Mouse (Mus musculus) MEL (cell line): ENCODE results near the gene Olfr1084. TPM values are rescaled to one million over a fixed set of nuclear protein-coding genes. Genes with fewer than 3 reads are reported as not detected.
"Not testable (repeated sequence)": the region's sequence is repeated elsewhere in the genome, so short reads cannot be mapped to it uniquely, and the experiment has no call there.

Experiments used
- DNase-seq: peaks from one replicate; pipeline ENCODE4 v3.0.0; 2011; ENCODE audit warnings: low read depth, low spot score
- H3K27ac ChIP-seq: 2 replicates; pipeline ENCODE4 v1.5.1; 2012; ENCODE audit warnings: low read depth, mild to moderate bottlenecking, control low read depth, low read length, moderate library complexity; ENCODE audit not compliant: control insufficient read depth
- H3K27me3 ChIP-seq, 2 experiments: fragments of 150-350 bp in 1 of 2; sonication (generic) in 1 of 2; 2 replicates each; pipeline ENCODE4 v1.6.1; 2012; ENCODE audit warnings: low read length in 2 of 2, mild to moderate bottlenecking in 2 of 2, improper control_type of control experiment in 1 of 2, moderate library complexity in 1 of 2; ENCODE audit not compliant: insufficient read depth in 2 of 2, control insufficient read depth in 1 of 2
- H3K36me3 ChIP-seq, 2 experiments: 2 replicates each; pipeline ENCODE4 v1.6.1; 2012 to 2014; ENCODE audit warnings: low read length in 2 of 2, improper control_type of control experiment in 1 of 2, inconsistent platforms in 1 of 2, mild to moderate bottlenecking in 1 of 2; ENCODE audit not compliant: insufficient read depth in 2 of 2, control insufficient read depth in 1 of 2
- H3K4me1 ChIP-seq, 2 experiments: fragments of 150-350 bp in 1 of 2; sonication (generic) in 1 of 2; 2 replicates each; pipeline ENCODE4 v1.6.1; 2012; ENCODE audit warnings: low read length in 2 of 2, improper control_type of control experiment in 1 of 2, mild to moderate bottlenecking in 1 of 2; ENCODE audit not compliant: insufficient read depth in 2 of 2, control insufficient read depth in 1 of 2
- H3K4me3 ChIP-seq, 2 experiments: fragments of 150-350 bp in 1 of 2; sonication (generic) in 1 of 2; 2 replicates each; pipeline ENCODE4 v1.5.1; 2012; ENCODE audit warnings: low read depth in 2 of 2, low read length in 2 of 2, mild to moderate bottlenecking in 2 of 2, moderate library complexity in 2 of 2, control low read depth in 1 of 2, improper control_type of control experiment in 1 of 2; ENCODE audit not compliant: control insufficient read depth in 1 of 2, insufficient read depth in 1 of 2
- H3K79me2 ChIP-seq: 2 replicates; pipeline ENCODE4 v1.6.1; 2012; ENCODE audit warnings: mild to moderate bottlenecking, low read length, moderate library complexity; ENCODE audit not compliant: control insufficient read depth, poor library complexity, insufficient read depth
- H3K9ac ChIP-seq: 2 replicates; pipeline ENCODE4 v1.6.1; 2012; ENCODE audit warnings: low read depth, mild to moderate bottlenecking, control low read depth, low read length, moderate library complexity; ENCODE audit not compliant: control insufficient read depth, poor library complexity, severe bottlenecking
- H3K9me3 ChIP-seq: fragments of 150-350 bp; sonication (generic); replicated peaks from 2 replicates; pipeline ENCODE4 v1.6.1; 2012; ENCODE audit warnings: mild to moderate bottlenecking, low read length, improper control_type of control experiment, moderate library complexity; ENCODE audit not compliant: insufficient read depth
- BHLHE40 ChIP-seq: IDR thresholded peaks from 2 replicates; pipeline ENCODE4 v1.6.1; 2012; ENCODE audit warnings: low read depth, mild to moderate bottlenecking, inconsistent platforms, low read length, improper control_type of control experiment, borderline replicate concordance
- CTCF ChIP-seq, 3 experiments: IDR thresholded peaks in 2 of 3; conservative IDR thresholded peaks in 1 of 3; 2 replicates each; pipeline ENCODE4 v1.5.1; 2011 to 2012; ENCODE audit warnings: low read length in 3 of 3, low read depth in 2 of 3, mild to moderate bottlenecking in 2 of 3, improper control_type of control experiment in 1 of 3, inconsistent platforms in 1 of 3, mixed read lengths in 1 of 3, moderate library complexity in 1 of 3; ENCODE audit not compliant: control insufficient read depth in 1 of 3, insufficient read depth in 1 of 3, poor library complexity in 1 of 3, severe bottlenecking in 1 of 3
- EP300 ChIP-seq, 2 experiments: IDR thresholded peaks; 2 replicates each; pipeline ENCODE4 v1.6.1; 2011; ENCODE audit warnings: improper control_type of control experiment in 2 of 2, low read length in 2 of 2, low read depth in 1 of 2, mild to moderate bottlenecking in 1 of 2
- ETS1 ChIP-seq: IDR thresholded peaks from 2 replicates; pipeline ENCODE4 v1.6.1; 2012; ENCODE audit warnings: low read depth, mild to moderate bottlenecking, inconsistent platforms, low read length, improper control_type of control experiment, moderate library complexity
- GABPA ChIP-seq: IDR thresholded peaks from 2 replicates; pipeline ENCODE4 v1.6.1; 2012; ENCODE audit warnings: low read depth, mild to moderate bottlenecking, inconsistent platforms, low read length, improper control_type of control experiment, moderate library complexity
- GATA1 ChIP-seq: IDR thresholded peaks from 2 replicates; pipeline ENCODE4 v1.6.1; 2011; ENCODE audit warnings: low read depth, low read length, improper control_type of control experiment
- HCFC1 ChIP-seq: IDR thresholded peaks from 2 replicates; pipeline ENCODE4 v1.6.1; 2012; ENCODE audit warnings: low read depth, mild to moderate bottlenecking, inconsistent platforms, low read length, improper control_type of control experiment, moderate library complexity
- MAFK ChIP-seq: IDR thresholded peaks from 2 replicates; pipeline ENCODE4 v1.6.1; 2011; ENCODE audit warnings: low read depth, mild to moderate bottlenecking, low read length, improper control_type of control experiment, borderline replicate concordance
- MAX ChIP-seq: IDR thresholded peaks from 2 replicates; pipeline ENCODE4 v1.6.1; 2011; ENCODE audit warnings: low read length, improper control_type of control experiment
- MEF2A ChIP-seq: IDR thresholded peaks from 2 replicates; pipeline ENCODE4 v1.6.1; 2014; ENCODE audit warnings: low read depth, mild to moderate bottlenecking, inconsistent platforms, low read length, improper control_type of control experiment; ENCODE audit not compliant: poor library complexity, insufficient replicate concordance, severe bottlenecking; ENCODE audit errors: extremely low read depth
- MYB ChIP-seq: IDR thresholded peaks from 2 replicates; pipeline ENCODE4 v1.6.1; 2011; ENCODE audit warnings: mild to moderate bottlenecking, low read depth, low read length, improper control_type of control experiment
- MYC ChIP-seq: IDR thresholded peaks from 2 replicates; pipeline ENCODE4 v1.6.1; 2011; ENCODE audit warnings: low read depth, mild to moderate bottlenecking, low read length, improper control_type of control experiment, moderate library complexity
- POLR2AphosphoS5 ChIP-seq: IDR thresholded peaks from 2 replicates; pipeline ENCODE4 v1.6.1; 2012; ENCODE audit warnings: low read depth, borderline replicate concordance, mild to moderate bottlenecking, inconsistent platforms, low read length, moderate library complexity, mixed read lengths
- RAD21 ChIP-seq: IDR thresholded peaks from 2 replicates; pipeline ENCODE4 v1.6.1; 2011; ENCODE audit warnings: mild to moderate bottlenecking, low read depth, low read length, improper control_type of control experiment
- RCOR1 ChIP-seq: IDR thresholded peaks from 2 replicates; pipeline ENCODE4 v1.6.1; 2012; ENCODE audit warnings: low read depth, mild to moderate bottlenecking, inconsistent platforms, low read length, improper control_type of control experiment
- SIN3A ChIP-seq: IDR thresholded peaks from 2 replicates; pipeline ENCODE4 v1.6.1; 2012; ENCODE audit warnings: low read length, improper control_type of control experiment, inconsistent platforms
- TAL1 ChIP-seq: IDR thresholded peaks from 2 replicates; pipeline ENCODE4 v1.6.1; 2012; ENCODE audit warnings: mild to moderate bottlenecking, inconsistent platforms, low read length, moderate library complexity, mixed read lengths
- TCF12 ChIP-seq: IDR thresholded peaks from 2 replicates; pipeline ENCODE4 v1.6.1; 2014; ENCODE audit warnings: low read depth, mild to moderate bottlenecking, inconsistent platforms, low read length, improper control_type of control experiment, moderate library complexity
- UBTF ChIP-seq: IDR thresholded peaks from 2 replicates; pipeline ENCODE4 v1.6.1; 2012; ENCODE audit warnings: low read depth, mild to moderate bottlenecking, inconsistent platforms, low read length, improper control_type of control experiment, moderate library complexity, borderline replicate concordance; ENCODE audit not compliant: insufficient read depth
- USF1 ChIP-seq: IDR thresholded peaks from 2 replicates; pipeline ENCODE4 v1.6.1; 2014; ENCODE audit warnings: low read depth, mild to moderate bottlenecking, inconsistent platforms, low read length, improper control_type of control experiment, moderate library complexity
- ZC3H11A ChIP-seq: IDR thresholded peaks from 2 replicates; pipeline ENCODE4 v1.6.1; 2012; ENCODE audit warnings: low read depth, mild to moderate bottlenecking, inconsistent platforms, low read length, improper control_type of control experiment
- ZKSCAN1 ChIP-seq: IDR thresholded peaks from 2 replicates; pipeline ENCODE4 v1.6.1; 2012; ENCODE audit warnings: low read depth, mild to moderate bottlenecking, inconsistent platforms, low read length, improper control_type of control experiment, moderate library complexity
- ZMIZ1 ChIP-seq: IDR thresholded peaks from 2 replicates; pipeline ENCODE4 v1.6.1; 2012; ENCODE audit warnings: low read depth, mild to moderate bottlenecking, inconsistent platforms, low read length, improper control_type of control experiment, moderate library complexity
- ZNF384 ChIP-seq: IDR thresholded peaks from 2 replicates; pipeline ENCODE4 v1.6.1; 2012; ENCODE audit warnings: low read depth, mild to moderate bottlenecking, inconsistent platforms, low read length, improper control_type of control experiment
- polyA plus RNA-seq, 2 experiments: library from polyadenylated mRNA; stranded (reverse) in 1 of 2; unstranded in 1 of 2; fragments of >175 nt in 1 of 2; fragments of >200 nt in 1 of 2; gene quantifications; 2 replicates each; pipeline versions ENCODE4 v1.2.1 to v1.2.4; 2012; ENCODE audit warnings: low replicate concordance in 2 of 2, low read depth in 1 of 2; ENCODE audit not compliant: insufficient read length in 2 of 2, insufficient read depth in 1 of 2, missing spikeins in 1 of 2
- total RNA-seq: library from RNA; depleted of rRNA; stranded (reverse); fragments of 300-350 nt; gene quantifications from 2 replicates; pipeline ENCODE4 v1.2.3, GENCODE M21; 2012; rRNA removed

Gene Olfr1084
- total RNA-seq (not detected in 2 replicates), polyA plus RNA-seq (not detected)

DNA sequence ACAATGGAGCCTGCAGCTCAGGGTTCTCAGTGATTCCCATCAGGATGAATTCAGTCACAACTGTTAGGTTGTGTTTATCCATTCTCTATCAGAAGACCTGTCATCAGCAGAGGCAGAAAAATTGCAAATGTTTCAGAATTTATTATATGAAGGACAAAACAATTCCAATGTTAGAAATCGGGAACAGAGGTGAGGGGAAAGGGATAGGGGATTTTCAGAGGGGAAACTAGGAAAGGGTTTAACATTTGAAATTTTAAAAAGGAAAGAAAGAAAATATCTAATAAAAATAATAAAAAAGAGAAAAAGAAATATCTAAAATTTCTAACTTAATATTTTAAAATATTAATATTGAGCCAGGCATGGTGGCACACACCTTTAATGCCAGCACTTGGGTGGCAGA, at the start of gene Olfr1084:
Olfr1084 (minus strand) TSS at position 101 of the 400 bp plus-strand sequence.
- H3K4me1 ChIP-seq, H3K27ac ChIP-seq, H3K27me3 ChIP-seq, H3K79me2 ChIP-seq, H3K36me3 ChIP-seq, DNase-seq, H3K9me3 ChIP-seq, H3K4me3 ChIP-seq, H3K9ac ChIP-seq: not testable (repeated sequence)

DNA sequence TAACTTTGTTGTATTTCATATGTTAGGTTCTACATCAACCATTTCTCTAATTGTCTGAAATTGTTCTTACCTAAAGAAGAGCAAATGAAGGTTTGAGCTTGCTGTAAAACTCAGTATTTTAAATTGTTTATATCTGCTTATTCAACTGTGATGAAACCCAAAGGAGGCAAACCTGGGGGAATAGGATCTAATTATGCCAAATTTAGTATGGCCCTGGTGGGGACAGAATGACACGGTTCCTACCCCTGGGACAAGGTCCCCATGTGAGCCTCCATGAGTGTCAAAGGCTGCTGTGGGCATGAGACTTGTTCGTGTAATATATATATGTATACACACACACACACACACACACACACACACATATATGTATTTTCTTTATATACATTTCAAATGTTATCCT, 40.5 kb upstream of the Olfr1084 start, which contains the start of gene Olfr1086:
Olfr1086 (minus strand) TSS at position 101 of the 400 bp plus-strand sequence.
- H3K4me3 ChIP-seq, result no peak within 1 kb of the TSS
- H3K27me3 ChIP-seq, result no peaks in the 10 kb centered on the region

DNA sequence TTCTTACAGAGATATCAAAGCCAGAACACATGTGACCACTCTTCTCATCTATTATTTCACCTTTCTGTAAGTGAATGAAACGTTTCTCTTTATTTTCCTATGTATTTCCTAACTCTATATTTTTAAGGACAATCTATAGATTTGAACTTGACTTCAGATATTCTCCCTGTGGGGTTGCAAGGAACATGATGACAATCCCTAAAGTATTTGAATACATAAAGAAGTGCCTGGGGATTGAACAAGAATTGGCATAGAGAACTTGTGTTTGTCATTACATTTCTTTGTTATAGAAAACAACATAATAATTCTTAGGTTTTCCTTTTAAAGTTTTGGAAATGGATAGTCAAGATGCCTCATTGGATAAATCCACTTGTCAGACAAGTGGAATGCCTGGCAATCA, 22.4 kb upstream of the Olfr1084 start, which contains the start of gene Olfr1085:
Olfr1085 (minus strand) TSS at position 101 of the 400 bp plus-strand sequence.
- H3K79me2 ChIP-seq, result no peaks in the 10 kb centered on the region
- TF ChIP-seq RCOR1 (no peak), MAX (no peak), TCF12 (no peak), BHLHE40 (no peak), GATA1 (no peak), TAL1 (no peak), CTCF (IDR thresholded peaks at IDR 0.05 in 2 of 3, conservative IDR thresholded peaks at IDR 0.05 in 1 of 3; ENCODE audit: control insufficient read depth in 1 of 3, insufficient read depth in 1 of 3, low read depth in 2 of 3, low read length in 3 of 3, poor library complexity in 1 of 3, severe bottlenecking in 1 of 3) (no peak), MEF2A (no peak), ZMIZ1 (no peak), POLR2AphosphoS5 (no peak), USF1 (no peak), EP300 (IDR thresholded peaks at IDR 0.05; ENCODE audit: low read depth in 1 of 2, low read length in 2 of 2) (no peak), MYC (no peak), ZKSCAN1 (no peak), MYB (no peak), UBTF (no peak), ETS1 (no peak), MAFK (no peak), ZC3H11A (no peak), RAD21 (no peak)
- no peaks in the 10 kb centered on the region for H3K9me3 ChIP-seq
- H3K27ac ChIP-seq, result no peak within 1 kb of the TSS
- no peaks in the 10 kb centered on the region for H3K4me1 ChIP-seq
- no peak within 1 kb of the TSS for H3K4me3 ChIP-seq
- no peak within 1 kb of the TSS for H3K9ac ChIP-seq
- no peaks in the 10 kb centered on the region for H3K36me3 ChIP-seq
- no peaks in the 10 kb centered on the region for H3K27me3 ChIP-seq
- no peak for DNase-seq

More for the DNA sequence above, 40.5 kb upstream of the Olfr1084 start, which contains the start of gene Olfr1086:
- no peaks in the 10 kb centered on the region for H3K79me2 ChIP-seq
- DNase-seq, result no peak
- H3K9ac ChIP-seq, result no peak within 1 kb of the TSS
- TF ChIP-seq RAD21, result no peak
- no peak for TF ChIP-seq ZNF384
- no peak for TF ChIP-seq ZMIZ1
- no peak for TF ChIP-seq ZC3H11A
- TF ChIP-seq POLR2AphosphoS5, result no peak
- TF ChIP-seq ETS1, result no peak
- no peak for TF ChIP-seq GABPA
- no peak for TF ChIP-seq BHLHE40
- no peak for TF ChIP-seq MAX
- TF ChIP-seq SIN3A, result no peak
- no peak for TF ChIP-seq HCFC1
- no peaks in the 10 kb centered on the region for H3K4me1 ChIP-seq
- H3K36me3 ChIP-seq, result no peaks in the 10 kb centered on the region
- no peaks in the 10 kb centered on the region for H3K9me3 ChIP-seq
- no peak within 1 kb of the TSS for H3K27ac ChIP-seq
